Mouse (Mus musculus): ENCODE results near the gene Rps28.

The Rps28 gene

DNA sequence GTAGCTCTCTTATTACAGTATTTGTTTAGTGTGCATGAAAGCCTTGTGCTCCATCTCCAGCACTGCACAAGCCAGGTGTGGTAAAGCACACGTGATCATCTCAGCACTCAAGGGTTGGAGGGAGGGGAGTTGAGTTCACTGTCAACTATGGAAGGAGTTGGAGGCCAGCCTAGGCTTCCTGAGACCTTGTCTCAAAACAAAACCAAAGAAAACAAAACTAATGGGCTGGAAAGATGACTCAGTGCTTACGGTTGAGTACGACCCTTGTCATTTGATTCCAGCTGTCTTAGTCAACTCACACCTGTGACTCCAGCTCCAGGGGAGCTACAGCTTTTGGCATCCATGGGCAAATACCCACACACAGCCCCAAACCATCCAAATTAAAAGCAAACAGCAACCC, 11.9 kb downstream of the Rps28 start:
- in situ Hi-C loops (cut with MboI, MseI), result no loop called here

DNA sequence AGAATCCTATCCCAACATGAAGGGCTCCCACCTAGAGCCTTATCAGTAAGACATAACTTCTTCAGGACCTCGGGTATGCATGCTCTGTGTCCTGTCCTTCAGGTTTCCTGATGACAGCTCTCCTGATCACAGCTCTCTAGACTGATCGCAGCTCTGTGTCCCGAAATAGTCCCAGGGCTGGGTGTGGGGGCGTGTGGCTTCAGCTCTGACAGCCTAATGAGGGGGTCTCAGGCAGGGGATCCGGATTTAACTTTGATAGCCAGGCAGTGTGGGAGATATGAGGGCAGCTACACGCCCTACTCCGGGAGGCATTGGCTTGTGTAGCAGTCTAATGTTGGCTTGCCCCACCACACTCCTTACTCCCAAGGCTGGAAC, 13.2 kb downstream of the Rps28 start:
- in situ Hi-C loops (cut with MboI, MseI), result no loop called here

- in situ Hi-C loops (cut with MboI, MseI), result no loop called here
These were observed 13.8 kb downstream of the Rps28 start, which contains the start of gene Kank3 for GRCm38 (mm10) chr17:33810334-33811141. Gene Kank3 (plus strand): TSS chr17:33810519.

DNA sequence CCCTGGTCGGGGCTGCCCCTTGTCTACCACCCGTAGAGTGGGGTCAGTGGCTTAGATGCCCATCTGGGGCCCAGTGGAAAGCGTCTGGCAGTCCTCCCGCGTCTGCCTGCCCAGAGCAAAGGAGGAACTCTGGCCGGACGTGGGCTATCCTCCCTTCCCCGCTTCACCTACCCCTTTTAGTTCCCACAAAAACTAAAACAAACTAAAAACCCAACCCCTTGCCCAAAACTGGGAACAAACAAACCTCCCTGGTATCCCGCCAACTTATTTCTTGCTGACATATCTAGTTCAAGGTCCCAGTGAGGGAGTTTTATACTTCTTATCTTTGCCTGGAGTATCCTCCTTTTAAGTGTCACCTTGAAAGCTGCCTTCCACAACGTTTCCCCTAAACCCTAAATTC, 16.2 kb downstream of the Rps28 start:
- in situ Hi-C loops (cut with MboI, MseI), result no loop called here

DNA sequence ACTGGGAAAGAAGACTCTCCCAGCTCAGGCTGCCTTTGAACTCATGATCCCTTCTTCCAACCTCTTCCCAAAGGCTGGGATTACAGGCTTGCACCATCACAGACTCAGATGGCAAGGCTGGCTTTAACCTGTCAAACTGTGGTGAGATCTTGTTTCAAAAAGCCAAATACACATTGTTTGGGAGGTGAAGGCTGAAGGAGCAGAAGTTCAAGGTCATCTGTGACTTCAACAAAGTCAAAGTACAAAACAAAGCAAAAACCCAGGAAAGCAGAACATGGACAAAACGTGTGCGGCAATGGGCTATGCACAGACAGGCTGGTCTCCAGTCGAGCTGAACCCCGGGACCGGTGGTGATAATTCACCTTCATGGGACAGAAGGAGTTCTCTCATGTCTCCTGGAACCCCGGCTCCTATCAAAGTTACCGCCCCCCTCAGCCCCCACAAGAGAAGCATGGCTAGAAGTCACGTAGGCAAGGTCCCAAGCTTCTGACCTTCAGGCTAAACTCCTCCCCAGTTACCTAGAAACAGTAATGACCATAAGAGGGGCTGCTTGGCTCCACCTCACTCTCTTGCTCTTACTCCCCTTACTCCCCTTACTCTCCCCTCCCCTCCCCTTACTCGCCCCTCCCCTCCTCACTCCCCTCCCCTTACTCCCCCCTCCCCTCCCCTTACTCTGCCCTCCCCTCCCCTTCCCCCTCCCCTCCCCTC, 17.0 kb downstream of the Rps28 start:
- in situ Hi-C loops (cut with MboI, MseI), result no loop called here

GRCm38 (mm10) chr17:33804745-33805144, 19.6 kb downstream of the Rps28 start:
- in situ Hi-C loops (cut with MboI, MseI), result no loop called here

DNA sequence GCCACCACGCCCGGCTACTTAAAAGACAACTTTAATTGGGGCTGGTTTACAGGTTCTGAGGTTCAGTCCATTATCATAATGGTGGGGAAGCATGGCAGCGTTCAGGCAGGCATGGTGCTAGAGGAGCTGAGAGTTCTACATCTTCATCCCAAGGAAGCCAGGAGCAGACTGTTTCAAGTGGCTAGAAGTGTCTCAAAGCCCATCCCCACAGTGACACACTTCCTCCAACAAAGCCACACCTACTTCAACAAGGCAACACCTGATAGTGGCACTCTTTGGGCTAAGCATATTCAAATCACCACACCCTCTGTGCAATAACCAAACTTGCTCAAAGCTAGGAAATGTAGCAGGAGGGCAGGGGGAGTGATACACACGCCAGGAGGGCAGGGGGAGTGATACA, 20.2 kb downstream of the Rps28 start:
- in situ Hi-C loops (cut with MboI, MseI), result no loop called here

- in situ Hi-C loops (cut with MboI, MseI), result no loop called here
These were observed 22.1 kb downstream of the Rps28 start for GRCm38 (mm10) chr17:33802221-33802620.

GRCm38 (mm10) chr17:33799277-33799676, 25.1 kb downstream of the Rps28 start:
- in situ Hi-C loops (cut with MboI, MseI), result no loop called here

- in situ Hi-C loops (cut with MboI, MseI), result no loop called here
These were observed 26.1 kb downstream of the Rps28 start for GRCm38 (mm10) chr17:33798306-33798705.

- in situ Hi-C loops (cut with MboI, MseI), result no loop called here
These were observed 35.6 kb downstream of the Rps28 start for GRCm38 (mm10) chr17:33788732-33789131.

- in situ Hi-C loops (cut with MboI, MseI), result no loop called here
These were observed 38.0 kb downstream of the Rps28 start for GRCm38 (mm10) chr17:33786375-33786774.

DNA sequence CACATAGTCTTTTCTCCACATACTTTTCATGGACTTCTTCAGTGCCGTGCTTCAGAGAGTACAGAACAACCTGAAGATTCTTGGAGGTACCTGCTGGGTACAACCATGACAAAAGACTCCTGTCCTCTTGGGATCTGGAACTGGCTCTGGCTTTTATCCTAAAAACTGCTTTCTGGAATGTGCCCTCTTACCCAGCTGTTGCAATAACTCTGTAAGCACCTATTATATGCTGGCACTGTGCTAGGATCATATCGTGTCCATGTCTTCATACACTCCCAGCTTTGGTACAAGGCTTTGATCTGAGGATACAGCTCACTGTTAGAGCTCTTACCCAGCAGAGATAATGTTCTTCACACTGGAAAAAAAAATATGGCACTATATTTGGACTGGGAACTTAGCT, 39.4 kb downstream of the Rps28 start:
- in situ Hi-C loops (cut with MboI, MseI), result no loop called here

GRCm38 (mm10) chr17:33783408-33783807, 41.0 kb downstream of the Rps28 start:
- in situ Hi-C loops (cut with MboI, MseI), result no loop called here

GRCm38 (mm10) chr17:33782067-33782466, 42.3 kb downstream of the Rps28 start:
- in situ Hi-C loops (cut with MboI, MseI), result no loop called here

DNA sequence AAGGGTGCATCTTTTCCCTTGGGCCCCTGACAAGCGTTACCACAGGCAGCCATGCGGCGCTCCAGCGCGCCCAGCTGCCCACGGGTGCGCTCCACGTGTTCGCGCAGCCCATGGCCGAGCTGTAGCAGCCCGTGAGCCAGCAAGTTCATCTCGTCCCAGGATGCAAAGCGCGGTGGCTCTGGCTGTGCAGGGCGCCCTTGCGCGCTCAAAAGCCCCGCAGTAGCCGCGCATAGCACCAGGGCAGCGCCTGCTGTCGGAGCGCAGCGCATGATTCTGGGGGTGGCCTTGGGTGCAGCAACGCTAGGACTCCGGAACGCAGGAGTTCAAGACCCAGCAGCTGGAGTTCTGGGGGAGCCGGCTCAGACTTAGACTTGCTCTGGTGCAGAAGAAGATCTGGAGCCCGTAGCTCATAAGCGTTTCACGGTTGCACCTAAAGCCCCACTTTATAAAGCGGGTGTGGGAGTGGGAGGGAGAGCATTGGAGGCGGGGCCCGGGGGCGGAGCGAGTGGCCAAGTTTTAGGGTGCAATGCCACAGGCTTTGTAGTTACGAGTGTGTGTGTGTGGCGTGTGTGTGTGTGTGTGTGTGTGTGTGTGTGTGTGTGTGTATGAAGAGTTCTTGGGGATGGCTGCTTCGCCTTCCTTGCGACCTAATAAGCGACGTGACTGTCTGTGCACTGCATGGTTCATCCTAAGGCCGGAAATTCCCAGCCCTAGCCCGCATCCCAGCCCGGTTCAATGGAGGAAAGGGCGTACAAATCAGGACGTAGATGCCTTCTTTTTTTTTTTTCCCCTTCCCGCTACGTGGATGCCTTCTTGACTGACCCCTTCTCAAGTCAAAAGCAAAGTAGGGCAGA, 43.0 kb downstream of the Rps28 start, which contains the start of gene Angptl4:
TSS of gene Angptl4 (minus strand) at position 707 of the 854 bp plus-strand sequence.
- in situ Hi-C loops (cut with MboI, MseI), result no loop called here

DNA sequence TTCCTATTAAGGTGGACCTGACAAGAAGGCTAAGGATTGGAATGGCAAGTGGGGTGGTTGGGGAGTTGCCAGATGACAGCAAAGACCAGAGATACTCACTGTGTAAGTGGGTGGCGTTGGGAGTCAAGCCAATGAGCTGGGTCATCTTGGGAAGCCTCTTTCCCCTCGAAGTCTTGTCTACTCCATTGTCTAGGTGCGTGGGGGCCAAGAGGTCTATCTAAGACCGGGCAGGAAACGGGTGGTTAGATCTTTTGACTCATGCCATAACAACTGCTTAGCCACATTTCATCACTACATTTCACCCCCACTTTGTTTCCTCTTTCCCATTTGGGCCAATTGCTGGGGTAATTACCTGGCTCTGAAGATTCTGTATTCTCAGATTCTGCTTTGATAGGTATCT, 43.9 kb downstream of the Rps28 start:
- in situ Hi-C loops (cut with MboI, MseI), result no loop called here

DNA sequence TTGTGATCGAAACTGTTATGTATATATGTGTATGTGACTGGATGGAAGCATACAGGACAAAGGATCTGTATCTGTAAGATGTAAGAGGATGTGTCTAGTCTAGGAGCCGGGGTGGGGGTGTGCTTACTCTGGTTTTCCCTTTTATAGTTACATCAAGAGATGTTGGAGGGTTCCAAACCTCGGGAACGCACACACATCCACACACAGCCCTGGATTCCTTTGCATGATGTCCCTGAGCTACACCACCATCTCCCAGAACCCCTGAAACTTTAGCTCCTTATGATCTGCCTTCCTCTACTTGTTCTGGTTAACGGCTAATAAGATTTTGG, 44.4 kb downstream of the Rps28 start:
- in situ Hi-C loops (cut with MboI, MseI), result no loop called here

DNA sequence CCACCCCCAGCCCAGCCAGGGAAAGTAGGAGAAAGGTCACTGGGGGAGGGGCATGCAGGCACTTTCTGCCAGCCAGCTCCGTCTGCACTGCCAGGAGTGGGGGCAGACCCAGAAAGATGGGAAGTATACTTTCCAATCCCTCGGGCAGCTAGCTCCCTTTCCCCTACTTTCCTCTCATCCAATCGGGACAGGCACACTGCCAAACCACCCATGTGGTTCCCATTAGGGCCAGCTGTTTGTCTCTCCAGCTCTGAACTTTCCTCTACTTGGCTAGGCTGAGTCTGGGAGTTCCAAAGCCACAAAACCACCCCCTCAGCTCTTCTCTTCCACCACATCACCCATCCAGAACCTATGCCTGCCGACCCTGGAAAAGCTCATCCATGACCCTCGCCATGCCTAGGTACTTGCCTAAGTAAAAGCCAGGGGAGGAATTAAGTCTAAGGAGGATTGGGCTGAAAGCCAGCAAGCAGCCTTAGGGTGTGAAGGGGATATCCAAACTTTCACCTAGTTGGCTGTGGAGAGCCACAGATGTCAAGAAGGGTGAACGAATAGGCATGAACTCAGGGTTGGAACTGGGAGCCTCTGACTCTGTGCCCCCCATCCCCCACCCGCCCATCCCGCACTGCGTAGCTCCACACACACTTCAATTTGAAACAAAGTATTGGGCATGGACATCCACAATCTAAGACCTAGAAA, 44.9 kb downstream of the Rps28 start:
- in situ Hi-C loops (cut with MboI, MseI), result no loop called here

- in situ Hi-C loops (cut with MboI, MseI), result no loop called here
These were observed 49.1 kb downstream of the Rps28 start for GRCm38 (mm10) chr17:33775287-33775686.

GRCm38 (mm10) chr17:33774573-33775155, 49.7 kb downstream of the Rps28 start:
- in situ Hi-C loops (cut with MboI, MseI), result no loop called here

All from T-helper 2 cell (primary cell).